Mouse (Mus musculus) spleen, adult 2 months (tissue): ENCODE measurements around the gene Slc1a5. TPM values are rescaled to one million over a fixed set of nuclear protein-coding genes. Genes with fewer than 3 reads are reported as not detected.

Source experiments
- DNase-seq, 2 experiments: peaks; one replicate each; pipeline versions ENCODE4 v3.0.0 to v3.0.0-alpha.2; 2012 to 2021; ENCODE audit warnings: low spot score in 2 of 2, low read depth in 1 of 2
- H3K27ac ChIP-seq: fragments of 200-500 bp; 2 replicates; pipeline ENCODE4 v1.5.1; 2012; ENCODE audit warnings: low read length, inconsistent platforms; ENCODE audit not compliant: insufficient read depth
- H3K27me3 ChIP-seq: fragments of 200-500 bp; 2 replicates; pipeline ENCODE4 v1.6.1; 2012; ENCODE audit warnings: mild to moderate bottlenecking, moderate library complexity, low read length, inconsistent platforms; ENCODE audit not compliant: control insufficient read depth, insufficient read depth
- H3K36me3 ChIP-seq: fragments of 200-500 bp; 2 replicates; pipeline ENCODE4 v1.6.1; 2012; ENCODE audit warnings: mild to moderate bottlenecking, low read length, inconsistent platforms; ENCODE audit not compliant: control insufficient read depth, insufficient read depth
- H3K4me1 ChIP-seq: fragments of 200-500 bp; 2 replicates; pipeline ENCODE4 v1.6.1; 2011; ENCODE audit warnings: inconsistent platforms; ENCODE audit not compliant: control insufficient read depth, insufficient read depth, insufficient read length
- H3K4me3 ChIP-seq: fragments of 200-500 bp; 2 replicates; pipeline ENCODE4 v1.5.1; 2011; ENCODE audit warnings: mild to moderate bottlenecking, inconsistent platforms; ENCODE audit not compliant: insufficient read depth, insufficient read length; ENCODE audit errors: extremely low read depth
- CTCF ChIP-seq: fragments of 200-500 bp; IDR thresholded peaks from 2 replicates; pipeline ENCODE4 v1.5.1; 2011; ENCODE audit warnings: mild to moderate bottlenecking, inconsistent platforms; ENCODE audit not compliant: insufficient read depth, insufficient read length, insufficient replicate concordance; ENCODE audit errors: extremely low read depth
- POLR2A ChIP-seq: fragments of 200-500 bp; IDR thresholded peaks from 2 replicates; pipeline ENCODE4 v1.6.1; 2011; ENCODE audit warnings: low read depth, low read length, inconsistent platforms
- WGBS: fragments of 180-500 bp; shearing (Covaris S2); methylation state at CpG from one replicate; pipeline ENCODE4 v1.1.7; 2018; 5-methylcytosine and 5-hydroxymethylcytosine counted together
- polyA plus RNA-seq: library from polyadenylated mRNA; depleted of rRNA; stranded (reverse); fragments of >200 nt; gene quantifications from 2 replicates; pipeline ENCODE4 v1.2.3, GENCODE M21; 2012

The Slc1a5 gene
- polyA plus RNA-seq, 1 experiment: 152 TPM

DNA sequence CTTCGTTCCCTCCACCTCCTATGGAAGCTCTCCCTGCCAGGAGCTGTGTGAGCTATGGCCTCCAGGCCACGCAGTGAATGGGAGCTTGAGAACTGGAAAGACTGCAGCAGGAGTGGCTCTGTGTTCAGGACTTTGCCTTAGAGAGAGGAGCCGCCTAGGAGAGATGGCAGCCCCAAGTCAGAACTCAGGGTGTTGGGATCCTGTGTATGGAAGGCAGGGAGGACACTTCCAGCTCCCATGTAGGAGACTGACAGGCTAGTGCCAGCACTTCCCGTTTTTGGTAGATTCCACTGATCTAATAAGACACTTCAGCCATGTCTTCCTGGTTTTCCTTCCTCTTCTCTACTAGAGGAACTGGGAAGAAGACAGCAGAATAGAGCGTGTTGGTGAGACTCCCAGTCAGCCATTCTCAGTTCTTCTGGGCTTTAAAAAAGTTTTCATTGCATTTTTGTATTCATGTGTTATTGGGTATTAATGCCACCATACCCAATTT, 39.2 kb downstream of the Slc1a5 start:
- Histone ChIP-seq H3K4me3 (no peak overlapping the region), H3K27ac (no peak overlapping the region), H3K36me3 (peaks cover 2% of the 10 kb centered on the region; the same call in 1 of the 2 replicates), H3K4me1 (peaks cover 24% of the 10 kb centered on the region; the same call in 1 of the 2 replicates), H3K27me3 (no peaks in the 10 kb centered on the region)
- DNase-seq: no peak
- 55% methylated on average over 5 of the region's 5 CpGs for WGBS
- TF ChIP-seq POLR2A: no peak
- TF ChIP-seq CTCF: no peak

- peaks cover 26% of the 10 kb centered on the region; the same call in 1 of the 2 replicates for H3K4me1 ChIP-seq
These were observed 40.0 kb downstream of the Slc1a5 start for GRCm38 (mm10) chr7:16821091-16821490.

DNA sequence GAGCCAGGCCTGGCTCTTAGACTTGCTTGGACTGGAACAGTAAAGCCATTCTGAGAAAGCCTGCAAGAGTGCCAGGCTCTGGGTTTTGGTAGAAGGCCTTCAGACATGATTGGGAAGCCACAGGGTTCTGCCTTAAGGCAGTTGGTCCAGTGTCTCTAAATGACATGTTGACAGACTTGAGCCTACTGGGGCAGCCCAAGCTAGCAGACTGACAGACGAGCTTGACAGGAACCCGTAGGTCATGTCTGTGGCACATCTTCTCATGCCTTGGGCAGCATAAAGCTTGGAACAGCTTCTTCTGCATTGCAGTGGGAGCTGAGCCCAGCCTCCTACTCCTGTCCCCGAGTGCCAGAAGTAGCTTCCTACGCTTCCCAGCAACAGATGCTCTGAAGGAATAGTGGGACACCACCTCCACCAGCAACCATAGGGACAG, 40.5 kb downstream of the Slc1a5 start:
- WGBS: 79% methylated on average over 4 of the region's 4 CpGs
- H3K4me1 ChIP-seq: peaks cover 29% of the 10 kb centered on the region; the same call in 1 of the 2 replicates
- peaks cover 4% of the 10 kb centered on the region; the same call in 1 of the 2 replicates for H3K36me3 ChIP-seq
- no peak overlapping the region for H3K27ac ChIP-seq
- DNase-seq: no peak
- H3K27me3 ChIP-seq: no peaks in the 10 kb centered on the region
- H3K4me3 ChIP-seq: no peak overlapping the region
- TF ChIP-seq CTCF (no peak), POLR2A (no peak)

More at GRCm38 (mm10) chr7:16821091-16821490, 40.0 kb downstream of the Slc1a5 start:
- peaks cover 4% of the 10 kb centered on the region; the same call in 1 of the 2 replicates for H3K36me3 ChIP-seq
- H3K27me3 ChIP-seq: no peaks in the 10 kb centered on the region
- no peak overlapping the region for H3K27ac ChIP-seq
- no peak overlapping the region for H3K4me3 ChIP-seq
- DNase-seq: no peak
- 69% methylated on average over 3 of the region's 3 CpGs for WGBS
- TF ChIP-seq CTCF (no peak), POLR2A (no peak)

GRCm38 (mm10) chr7:16823734-16824133, 42.6 kb downstream of the Slc1a5 start:
- no peak for DNase-seq
- H3K4me1 ChIP-seq: peaks cover 37% of the 10 kb centered on the region; the same call in 1 of the 2 replicates
- TF ChIP-seq POLR2A: no peak
- TF ChIP-seq CTCF: no peak
- peaks cover 7% of the 10 kb centered on the region; the same call in 1 of the 2 replicates for H3K36me3 ChIP-seq
- no peaks in the 10 kb centered on the region for H3K27me3 ChIP-seq
- 81% methylated on average over 5 of the region's 5 CpGs for WGBS
- H3K27ac ChIP-seq: no peak overlapping the region
- no peak overlapping the region for H3K4me3 ChIP-seq

GRCm38 (mm10) chr7:16825785-16826184, 44.6 kb downstream of the Slc1a5 start:
- Histone ChIP-seq H3K4me1 (peaks cover 29% of the 10 kb centered on the region; the same call in 1 of the 2 replicates), H3K27ac (peak overlapping the region; percentile 4; the same call in 1 of the 2 replicates), H3K36me3 (peaks cover 26% of the 10 kb centered on the region), H3K4me3 (no peak overlapping the region), H3K27me3 (no peaks in the 10 kb centered on the region)
- DNase-seq: peak; percentile 70 to 76
- TF ChIP-seq POLR2A (no peak), CTCF (peak; percentile 50; the same call in 1 of the 2 replicates)
- WGBS: 62% methylated on average over 10 of the region's 10 CpGs

GRCm38 (mm10) chr7:16826571-16826970, 45.4 kb downstream of the Slc1a5 start:
- peak overlapping the region; percentile 55; the same call in 1 of the 2 replicates for H3K27ac ChIP-seq
- no peak for DNase-seq
- TF ChIP-seq CTCF (no peak), POLR2A (no peak)
- WGBS: 21% methylated on average over 5 of the region's 5 CpGs
- peaks cover 34% of the 10 kb centered on the region for H3K36me3 ChIP-seq
- no peak overlapping the region for H3K4me3 ChIP-seq
- H3K27me3 ChIP-seq: no peaks in the 10 kb centered on the region
- H3K4me1 ChIP-seq: peaks cover 24% of the 10 kb centered on the region; the same call in 1 of the 2 replicates

DNA sequence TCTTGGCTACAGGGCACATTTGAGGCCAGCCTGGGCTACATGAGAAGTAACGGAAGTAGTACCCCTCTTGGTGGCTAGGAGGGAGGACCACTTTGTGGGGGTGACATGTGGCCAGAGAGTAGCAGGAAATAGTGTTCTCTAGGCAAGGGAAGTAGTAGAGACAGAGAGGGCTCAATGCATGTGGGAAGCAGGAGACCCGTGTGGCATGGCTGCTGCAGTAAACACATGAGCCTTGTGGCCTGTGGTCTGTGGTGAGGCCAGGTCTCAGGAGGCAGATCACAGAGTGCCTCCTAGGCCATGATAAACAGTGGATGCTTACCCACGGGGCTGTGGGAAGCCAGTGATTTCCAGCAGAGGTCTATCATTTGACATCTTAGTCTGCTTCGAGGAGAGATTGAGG, 46.1 kb downstream of the Slc1a5 start:
- no peak for DNase-seq
- Histone ChIP-seq H3K36me3 (peaks cover 40% of the 10 kb centered on the region), H3K27ac (peak overlapping the region; percentile 55), H3K27me3 (no peaks in the 10 kb centered on the region), H3K4me3 (no peak overlapping the region), H3K4me1 (peaks cover 24% of the 10 kb centered on the region; the same call in 1 of the 2 replicates)
- 19% methylated on average over 4 of the region's 4 CpGs for WGBS
- TF ChIP-seq POLR2A (no peak), CTCF (no peak)
